Mouse (Mus musculus): ENCODE measurements around the gene Srpk2.
"Not testable (repeated sequence)": the region's sequence is repeated elsewhere in the genome, so short reads cannot be mapped to it uniquely, and the experiment has no call there.

Srpk2 gene

DNA sequence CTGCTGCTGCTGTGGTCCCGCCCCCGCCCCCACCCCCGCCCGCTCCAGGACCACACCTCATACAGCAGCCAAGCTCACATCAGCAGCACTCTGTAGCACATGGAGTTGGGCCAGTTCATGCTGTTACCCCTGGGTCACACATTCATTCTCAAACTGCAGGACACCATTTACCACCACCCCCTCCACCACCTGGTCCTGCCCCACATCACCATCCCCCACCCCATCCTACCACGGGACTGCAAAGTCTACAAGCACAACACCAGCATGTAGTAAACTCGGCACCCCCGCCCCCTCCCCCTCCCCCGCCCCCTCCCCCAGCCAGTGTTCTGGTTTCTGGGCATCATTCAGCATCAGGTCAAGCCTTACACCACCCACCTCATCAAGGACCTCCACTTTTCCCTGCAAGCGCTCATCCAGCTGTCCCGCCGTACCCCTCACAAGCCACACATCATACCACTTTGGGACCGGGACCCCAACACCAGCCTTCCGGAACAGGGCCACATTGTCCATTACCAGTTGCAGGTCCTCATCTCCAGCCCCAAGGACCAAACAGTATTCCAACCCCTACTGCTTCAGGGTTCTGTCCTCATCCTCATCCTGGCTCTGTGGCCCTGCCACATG lies 182.0 kb downstream of the Srpk2 start:
- DNase-seq (ENCODE audit: low spot score): no peak

DNA sequence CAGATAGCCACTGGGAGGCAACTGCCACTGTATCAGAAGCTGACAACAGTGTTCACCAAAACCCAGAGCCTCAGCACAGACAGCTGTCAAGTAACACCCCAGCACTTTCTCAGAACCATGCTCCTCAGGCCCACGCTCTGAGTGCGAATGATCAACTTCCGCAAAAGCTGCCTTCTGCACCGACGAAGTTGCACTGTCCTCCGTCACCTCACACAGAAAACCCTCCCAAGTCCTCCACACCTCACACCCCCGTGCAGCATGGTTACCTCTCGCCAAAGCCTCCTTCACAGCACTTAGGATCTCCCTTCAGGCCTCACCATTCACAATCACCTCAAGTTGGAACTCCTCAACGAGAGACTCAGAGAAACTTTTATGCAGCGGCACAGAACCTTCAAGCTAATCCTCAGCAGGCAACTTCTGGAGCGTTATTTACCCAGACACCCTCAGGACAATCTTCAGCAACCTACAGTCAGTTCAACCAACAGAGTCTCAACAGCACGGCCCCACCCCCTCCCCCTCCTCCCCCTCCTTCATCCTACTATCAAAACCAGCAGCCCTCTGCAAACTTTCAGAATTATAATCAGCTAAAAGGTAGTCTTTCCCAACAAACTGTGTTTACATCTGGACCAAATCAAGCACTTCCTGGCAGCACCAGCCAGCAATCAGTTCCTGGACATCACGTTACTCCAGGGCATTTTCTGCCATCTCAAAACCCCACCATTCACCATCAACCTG lies 182.7 kb downstream of the Srpk2 start:
- DNase-seq (ENCODE audit: low spot score): no peak

DNA sequence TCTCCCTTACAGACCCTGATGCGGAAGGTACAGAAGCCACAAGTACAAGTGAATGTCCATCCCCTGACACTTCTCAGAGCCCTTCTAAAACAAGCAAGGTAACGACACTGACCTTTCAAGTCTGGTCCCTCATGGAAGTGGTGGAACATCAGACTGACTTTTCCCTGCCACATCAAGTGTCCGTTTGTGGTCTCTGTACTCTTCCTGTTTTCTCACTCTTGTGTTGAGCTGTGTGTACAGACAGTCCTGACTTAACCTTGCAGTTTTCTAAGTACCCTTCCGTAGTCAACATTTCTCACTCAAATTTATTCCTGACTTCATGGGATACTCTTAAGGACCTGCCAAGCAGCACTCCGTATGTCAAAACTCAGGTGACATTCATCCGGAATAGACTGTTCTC lies 183.7 kb downstream of the Srpk2 start:
- no peak for DNase-seq (ENCODE audit: low spot score)

DNA sequence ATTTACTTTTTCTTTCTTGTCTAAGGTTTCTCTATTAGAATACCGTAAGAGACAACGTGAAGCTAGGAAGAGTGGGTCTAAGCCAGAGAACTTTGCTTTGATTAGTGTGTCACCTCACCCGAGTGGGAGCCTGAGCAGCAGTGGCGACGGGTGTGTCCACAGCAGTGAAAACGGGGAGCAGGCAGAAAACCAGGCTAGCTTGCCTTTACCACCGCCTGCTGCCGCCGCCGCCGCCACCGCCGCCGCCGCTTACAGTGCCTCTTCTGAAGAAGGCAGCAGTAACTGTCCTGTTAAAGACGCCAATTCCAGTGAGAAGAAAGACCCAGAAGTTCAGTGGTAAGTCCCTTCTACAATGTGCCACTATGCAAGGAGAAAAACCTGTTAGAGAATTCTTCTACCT lies 185.2 kb downstream of the Srpk2 start:
- no peak for DNase-seq (ENCODE audit: low spot score)

DNA sequence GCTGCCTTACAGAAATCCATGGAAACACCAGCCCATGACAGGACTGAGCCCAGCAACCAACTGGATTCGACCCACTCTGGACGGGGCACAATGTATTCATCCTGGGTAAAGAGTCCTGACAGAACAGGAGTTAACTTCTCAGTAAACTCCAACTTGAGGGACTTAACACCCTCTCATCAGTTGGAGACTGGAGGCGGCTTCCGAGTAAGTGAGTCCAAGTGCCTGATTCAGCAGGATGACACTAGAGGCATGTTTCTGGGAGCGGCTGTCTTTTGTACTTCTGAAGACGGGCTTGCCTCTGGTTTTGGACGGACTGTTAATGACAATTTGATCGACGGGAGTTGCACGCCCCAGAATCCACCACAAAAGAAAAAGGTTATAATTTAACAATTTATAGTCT lies 186.5 kb downstream of the Srpk2 start:
- DNase-seq (ENCODE audit: low spot score): no peak

DNA sequence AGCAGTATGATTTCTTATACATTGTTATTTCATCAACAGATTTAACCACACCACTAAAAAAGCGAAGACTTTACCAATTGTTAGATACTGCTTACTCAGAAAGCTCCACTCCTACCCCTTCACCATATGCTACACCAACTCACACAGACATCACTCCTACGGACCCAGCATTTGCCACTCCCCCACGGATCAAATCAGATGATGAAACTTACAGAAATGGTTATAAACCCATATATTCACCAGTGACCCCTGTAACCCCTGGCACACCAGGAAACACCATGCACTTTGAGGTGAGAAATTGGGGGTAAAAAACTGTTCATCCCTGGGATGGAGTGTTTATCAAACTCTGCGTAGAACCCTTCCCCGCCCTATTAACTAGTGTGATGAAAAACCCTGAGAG lies 187.5 kb downstream of the Srpk2 start:
- no peak for DNase-seq (ENCODE audit: low spot score)

DNA sequence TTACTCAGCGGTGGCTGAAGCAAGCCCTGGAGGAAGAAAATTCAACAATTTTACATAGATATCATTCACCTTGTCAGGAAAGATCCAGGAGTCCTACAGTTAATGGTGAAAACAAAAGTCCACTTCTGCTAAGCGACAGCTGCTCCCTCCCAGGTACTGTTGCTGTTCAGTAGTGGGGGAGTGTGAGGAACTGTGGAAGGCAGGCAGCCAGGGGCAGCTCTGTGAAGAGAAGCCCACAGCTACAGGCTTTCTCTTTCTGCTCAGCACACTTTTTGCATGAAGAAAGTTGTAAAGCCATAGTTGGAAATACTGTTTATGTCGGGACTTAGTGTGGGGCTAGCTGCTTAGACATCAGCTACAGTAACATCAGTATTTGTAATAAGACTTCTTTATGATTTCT lies 188.0 kb downstream of the Srpk2 start:
- no peak for DNase-seq (ENCODE audit: low spot score)

DNA sequence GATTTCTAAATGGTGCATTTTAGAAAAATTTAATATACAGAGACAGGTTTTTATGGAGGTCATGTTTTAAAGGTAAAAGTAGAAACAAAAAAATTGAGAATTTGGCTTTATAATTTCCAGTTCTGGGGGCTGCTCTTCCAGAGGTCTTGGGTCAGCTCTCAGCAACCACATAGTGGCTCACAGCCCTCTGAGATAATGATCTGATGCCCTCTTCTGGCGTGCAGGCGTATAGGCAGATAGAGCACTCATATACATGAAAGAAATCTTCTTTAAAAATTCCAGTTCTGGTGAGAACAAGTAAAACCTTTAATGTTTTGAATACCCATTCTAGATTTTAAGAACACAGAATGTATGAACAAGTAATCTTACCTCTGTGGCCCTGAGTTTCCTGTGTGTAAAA lies 193.6 kb downstream of the Srpk2 start:
- no peak for DNase-seq (ENCODE audit: low spot score)

DNA sequence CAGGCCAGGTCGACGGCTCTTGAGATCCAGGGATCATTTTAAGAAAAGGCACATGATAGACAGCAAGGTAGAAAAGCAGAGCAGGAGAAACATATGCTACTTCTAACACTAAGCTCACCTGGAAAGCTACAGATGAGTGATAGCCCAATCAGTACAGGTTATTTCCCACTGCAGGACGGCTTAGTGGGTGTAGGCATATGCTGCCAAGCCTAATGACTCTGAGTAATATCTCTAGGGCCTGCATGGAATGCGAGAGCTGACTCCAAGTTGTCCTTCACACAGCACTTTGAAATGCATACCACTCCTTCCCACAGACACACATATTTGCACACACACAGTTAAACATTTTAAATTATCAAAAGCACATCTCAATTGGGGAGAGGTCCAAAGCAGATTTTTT lies 195.2 kb downstream of the Srpk2 start:
- DNase-seq (ENCODE audit: low spot score): no peak

DNA sequence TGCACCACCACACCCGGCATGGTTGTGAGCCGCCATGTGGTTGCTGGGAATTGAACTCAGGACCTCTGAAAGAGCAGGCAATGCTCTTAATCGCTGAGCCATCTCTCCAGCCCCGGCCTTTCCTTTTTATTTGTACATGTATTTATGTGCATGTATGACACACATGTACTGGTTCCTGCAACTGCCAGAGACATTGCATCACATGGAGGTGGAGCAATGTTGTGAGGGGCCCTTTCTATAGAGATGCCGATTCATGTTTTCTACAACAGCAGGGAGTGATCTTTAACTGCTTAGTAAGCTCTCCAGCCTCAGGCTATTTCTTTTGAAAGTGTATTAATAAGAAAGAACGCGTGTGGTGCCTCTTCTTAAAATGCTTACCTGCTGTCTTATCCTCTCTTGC lies 200.6 kb downstream of the Srpk2 start:
- DNase-seq (ENCODE audit: low spot score): no peak

DNA sequence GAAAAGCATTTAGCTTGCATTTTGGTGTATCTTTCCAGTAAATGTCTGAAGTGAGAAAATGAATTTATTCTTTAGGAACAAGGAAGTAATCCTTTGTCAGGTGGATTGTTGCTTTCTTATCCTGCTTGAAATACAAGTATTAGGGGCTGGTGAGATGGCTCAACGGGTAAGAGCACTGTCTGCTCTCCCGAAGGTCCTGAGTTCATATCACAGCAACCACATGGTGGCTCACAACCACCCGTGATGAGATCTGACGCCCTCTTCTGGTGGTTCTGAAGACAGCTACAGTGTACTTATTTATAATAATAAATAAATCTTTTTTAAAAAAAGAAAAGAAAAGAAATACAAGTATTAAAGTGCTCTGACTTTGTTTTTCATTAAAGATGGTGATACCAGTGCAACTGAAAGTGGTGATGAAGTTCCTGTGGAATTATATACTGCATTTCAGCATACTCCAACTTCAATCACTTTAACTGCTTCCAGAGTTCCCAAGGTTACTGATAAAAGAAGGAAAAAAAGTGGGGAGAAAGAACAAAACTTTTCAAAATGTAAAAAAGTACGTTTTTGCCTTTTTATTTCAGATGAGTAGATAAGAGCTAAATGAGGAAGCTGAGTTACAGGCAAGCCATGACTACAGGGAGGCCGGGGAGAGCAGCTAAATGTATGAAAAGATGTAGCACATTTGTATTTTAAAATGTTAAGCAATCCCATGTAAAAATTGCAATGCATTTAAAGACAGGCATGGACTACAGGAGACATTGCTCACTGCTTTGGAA lies 211.1 kb downstream of the Srpk2 start:
- no peak for DNase-seq (ENCODE audit: low spot score)

DNA sequence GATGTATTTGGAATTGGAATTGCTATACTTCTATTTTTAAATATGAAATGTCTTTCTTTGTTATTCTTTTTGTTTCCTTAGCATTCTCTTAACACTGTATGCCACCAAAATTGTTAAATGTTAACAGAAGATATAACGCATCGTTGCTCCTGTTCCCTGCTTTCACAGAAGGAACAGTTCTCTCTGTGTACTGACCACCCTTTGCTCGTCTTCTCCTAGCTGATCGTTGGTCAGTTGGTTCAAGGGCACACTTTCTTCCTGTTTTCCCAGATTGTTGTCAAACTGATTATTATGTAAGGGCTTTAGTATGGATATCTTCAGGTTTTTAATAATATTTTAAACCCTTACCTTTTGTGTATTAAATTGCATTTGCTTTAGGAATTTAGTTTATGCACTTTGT lies 217.9 kb downstream of the Srpk2 start:
- no peak for DNase-seq (ENCODE audit: low spot score)

DNA sequence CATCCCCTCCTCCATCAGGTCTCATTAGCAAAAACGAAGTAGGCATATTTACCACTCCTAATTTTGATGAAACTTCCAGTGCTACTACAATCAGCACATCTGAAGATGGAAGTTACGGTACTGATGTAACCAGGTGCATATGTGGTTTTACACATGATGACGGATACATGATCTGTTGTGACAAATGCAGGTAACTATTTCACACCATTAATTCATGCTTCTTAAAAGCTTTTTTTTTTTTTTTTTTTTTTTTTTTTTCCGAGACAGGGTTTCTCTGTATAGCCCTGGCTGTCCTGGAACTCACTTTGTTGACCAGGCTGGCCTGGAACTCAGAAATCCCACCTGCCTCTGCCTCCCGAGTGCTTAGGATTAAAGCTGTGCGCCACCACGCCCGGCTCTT lies 219.7 kb downstream of the Srpk2 start:
- no peak for DNase-seq (ENCODE audit: low spot score)

DNA sequence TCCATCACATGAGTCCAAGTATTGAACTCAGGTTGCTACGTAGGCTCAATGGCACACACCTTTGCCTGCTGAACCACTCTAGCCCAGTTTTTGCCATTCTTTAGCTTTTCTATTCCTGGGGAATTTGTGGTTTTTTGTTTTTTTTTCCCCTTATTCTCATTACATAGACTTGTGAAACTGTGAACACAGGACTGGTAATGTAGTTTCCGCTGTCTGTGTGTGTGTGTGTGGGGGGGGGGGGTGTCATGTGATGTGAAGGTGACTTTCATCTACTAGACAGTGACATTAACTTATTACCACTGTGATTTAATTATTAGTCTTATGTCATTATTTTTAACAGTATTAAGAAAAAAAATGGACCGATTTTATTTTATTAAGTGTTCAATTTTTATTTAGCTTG lies 220.2 kb downstream of the Srpk2 start:
- DNase-seq (ENCODE audit: low spot score): no peak

DNA sequence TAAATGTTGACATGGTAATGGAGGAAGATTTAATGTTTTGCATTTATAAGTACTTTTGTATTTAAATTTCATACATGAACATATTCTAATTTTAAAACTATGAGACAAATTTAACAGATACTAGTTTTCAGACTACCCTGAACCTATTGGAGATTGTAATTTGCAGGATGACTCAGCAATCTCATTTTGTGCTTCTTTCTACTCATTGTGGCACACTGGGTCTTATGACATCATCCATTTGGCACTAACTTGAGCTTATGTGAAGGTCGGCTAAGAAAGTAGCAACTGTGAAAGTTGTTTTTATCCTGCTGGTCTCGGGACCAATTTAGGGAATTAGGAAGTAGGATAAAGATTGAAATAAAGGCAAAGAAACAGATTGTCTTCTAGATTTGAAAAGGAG lies 222.7 kb downstream of the Srpk2 start:
- DNase-seq (ENCODE audit: low spot score): no peak

DNA sequence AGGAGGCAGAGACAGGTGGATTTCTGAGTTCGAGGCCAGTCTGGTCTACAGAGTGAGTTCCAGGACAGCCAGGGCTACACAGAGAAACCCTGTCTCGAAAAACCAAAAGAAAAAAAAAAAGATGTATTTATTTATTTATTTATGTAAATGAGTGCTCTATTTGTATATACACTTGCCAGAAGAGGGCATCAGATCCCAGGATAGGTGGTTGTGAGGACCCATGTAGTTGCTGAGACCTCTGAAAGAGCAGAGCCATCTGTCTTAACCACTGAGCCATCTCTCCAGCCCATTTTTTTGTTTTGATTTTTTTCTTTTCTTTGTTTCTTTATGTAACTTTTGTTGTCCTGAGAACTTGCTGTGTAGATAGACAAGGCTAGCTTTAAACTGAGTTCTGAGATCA lies 230.9 kb downstream of the Srpk2 start:
- DNase-seq (ENCODE audit: low spot score): not testable (repeated sequence)
